Mouse (Mus musculus): ENCODE data around the gene Stat3.

DNA sequence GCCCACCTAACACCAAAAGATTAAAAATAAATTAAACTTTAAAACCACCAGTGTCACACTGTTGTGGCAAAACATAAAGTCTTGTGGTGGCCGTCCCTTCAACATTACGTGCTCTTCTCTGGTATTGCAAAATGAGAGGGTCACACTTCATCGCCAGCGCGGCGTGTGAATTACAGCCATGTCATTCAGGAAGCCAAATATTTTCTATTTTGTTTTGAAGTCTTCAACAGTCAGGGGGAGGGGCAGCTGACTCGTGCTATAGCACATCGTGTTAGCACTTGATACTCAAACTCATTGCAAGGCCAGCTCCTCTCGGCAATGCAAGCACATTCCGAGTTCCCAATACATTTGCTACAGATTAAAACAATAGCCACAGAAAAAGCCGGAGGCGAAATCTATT is 98.5 kb downstream of the Stat3 start:
- TF ChIP-seq MAX (IDR thresholded peaks at IDR 0.05; ENCODE audit: low read length) (no peak), POLR2A (IDR thresholded peaks at IDR 0.05; ENCODE audit: control insufficient read depth in 1 of 2, insufficient read depth in 1 of 2, low read depth in 1 of 2, low read length in 2 of 2, poor library complexity in 1 of 2) (no peak), USF1 (IDR thresholded peaks at IDR 0.05; ENCODE audit: low read depth, low read length) (no peak), CTCF (IDR thresholded peaks at IDR 0.05 in 2 of 3, conservative IDR thresholded peaks at IDR 0.05 in 1 of 3; ENCODE audit: control insufficient read depth in 1 of 3, insufficient read depth in 1 of 3, low read depth in 2 of 3, low read length in 3 of 3, poor library complexity in 1 of 3, severe bottlenecking in 1 of 3) (no peak), TBP (IDR thresholded peaks at IDR 0.05; ENCODE audit: low read depth, low read length) (no peak), GABPA (IDR thresholded peaks at IDR 0.05; ENCODE audit: low read depth, low read length) (no peak), ZNF384 (IDR thresholded peaks at IDR 0.05; ENCODE audit: low read depth, low read length) (no peak), GATA1 (IDR thresholded peaks at IDR 0.05; ENCODE audit: low read depth, low read length) (no peak), ZC3H11A (IDR thresholded peaks at IDR 0.05; ENCODE audit: low read depth, low read length) (no peak)

Data from MEL (cell line).